Mouse (Mus musculus) monocyte, adult 5-6 weeks (primary cell): ENCODE data around the gene Ptprm. TPM values are rescaled to one million over a fixed set of nuclear protein-coding genes. Genes with fewer than 3 reads are reported as not detected.
"Not testable (repeated sequence)": the region's sequence is repeated elsewhere in the genome, so short reads cannot be mapped to it uniquely, and the experiment has no call there.

Experiments used
- ATAC-seq: fragments of 153-309, 156-312 bp; replicated peaks from 2 replicates; pipeline ENCODE4 v1.8.0; 2017; ENCODE audit warnings: mild to moderate bottlenecking; ENCODE audit not compliant: low TSS enrichment, insufficient number of reproducible peaks, severe bottlenecking, poor library complexity, low FRiP score
- total RNA-seq: library from RNA; stranded (forward); fragments of 200-1000, 200-491, 200-594 nt; gene quantifications from 3 replicates; pipeline ENCODE4 v1.2.3, GENCODE M21; 2017

The Ptprm gene
- total RNA-seq, 1 experiment from 2014 or later = not detected

DNA sequence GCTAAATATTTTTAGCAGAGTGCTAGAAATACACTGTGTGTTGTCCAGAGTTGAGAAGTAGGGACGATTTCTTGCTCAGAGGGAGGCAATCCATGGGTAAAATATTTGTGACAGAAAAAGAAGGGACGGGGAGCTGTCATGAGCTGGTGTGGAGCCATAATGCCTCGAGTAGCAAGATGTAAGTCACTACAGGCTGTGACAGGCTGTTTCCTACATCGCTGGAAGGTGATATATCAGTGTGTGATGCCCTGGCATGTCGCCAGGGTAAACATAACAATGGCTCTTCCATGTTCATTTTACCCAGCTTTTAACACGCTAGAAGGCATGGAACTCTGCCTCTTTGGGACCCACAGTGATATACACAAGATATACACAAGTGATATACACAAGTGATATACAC lies 476.7 kb downstream of the Ptprm start:
- no peak for ATAC-seq

DNA sequence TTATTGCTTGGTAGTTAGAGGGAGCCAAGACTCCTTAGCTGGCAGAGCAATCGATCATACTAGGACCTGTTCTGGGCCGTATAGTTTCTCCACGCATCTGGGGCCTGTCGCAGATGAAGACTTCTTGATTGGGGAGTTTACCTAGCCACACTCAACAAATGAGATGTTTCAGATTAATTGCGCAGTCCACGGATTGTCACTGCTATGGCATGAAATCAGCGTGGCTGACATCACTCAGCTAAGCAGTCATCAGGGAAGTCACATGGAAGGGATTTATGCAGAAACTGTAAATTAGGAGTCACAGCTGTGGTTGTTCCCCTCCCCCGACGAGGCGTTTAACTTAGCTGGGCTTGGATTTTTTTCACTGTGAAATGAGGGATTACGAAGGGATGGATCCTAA lies 479.4 kb downstream of the Ptprm start:
- ATAC-seq = no peak

DNA sequence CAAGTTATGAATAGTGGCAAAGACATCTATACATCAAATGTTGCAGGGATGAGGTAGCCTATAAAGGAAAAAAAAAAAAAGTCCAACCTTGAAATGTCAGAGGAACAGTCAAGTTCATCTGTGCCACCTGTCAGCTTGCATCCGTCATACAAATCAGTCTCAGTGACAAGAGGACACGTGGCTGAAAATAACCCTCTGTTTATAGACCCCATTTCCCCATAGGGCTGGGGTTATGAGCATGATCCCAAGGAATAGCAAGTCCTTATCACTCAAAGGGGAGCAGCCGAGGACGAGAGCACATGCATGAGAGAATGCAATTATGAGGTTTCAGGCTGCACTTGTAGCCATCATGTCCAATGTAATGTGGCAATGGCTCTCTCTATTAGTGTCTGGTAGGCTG lies 482.9 kb downstream of the Ptprm start:
- ATAC-seq = no peak

DNA sequence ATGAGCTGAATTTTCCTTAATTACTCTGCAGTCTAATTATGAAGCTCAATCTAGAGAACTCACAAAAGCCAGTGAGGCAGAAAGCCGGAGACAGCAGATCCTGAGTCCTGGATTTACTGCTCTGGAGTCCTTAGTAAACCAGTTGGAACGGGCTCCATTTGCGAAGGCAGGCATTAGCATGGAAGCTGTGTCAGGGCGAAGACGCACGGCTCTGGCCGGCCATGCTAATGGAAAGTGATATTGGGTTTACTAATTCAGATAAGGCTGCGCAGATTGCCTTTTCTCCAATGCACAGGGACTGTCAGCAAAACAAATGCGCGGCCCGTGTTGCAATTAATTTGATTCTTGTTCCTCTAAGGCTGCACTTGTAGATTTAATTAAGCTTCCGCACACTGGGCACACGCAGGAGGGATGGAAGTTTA lies 484.7 kb downstream of the Ptprm start:
- ATAC-seq = no peak

DNA sequence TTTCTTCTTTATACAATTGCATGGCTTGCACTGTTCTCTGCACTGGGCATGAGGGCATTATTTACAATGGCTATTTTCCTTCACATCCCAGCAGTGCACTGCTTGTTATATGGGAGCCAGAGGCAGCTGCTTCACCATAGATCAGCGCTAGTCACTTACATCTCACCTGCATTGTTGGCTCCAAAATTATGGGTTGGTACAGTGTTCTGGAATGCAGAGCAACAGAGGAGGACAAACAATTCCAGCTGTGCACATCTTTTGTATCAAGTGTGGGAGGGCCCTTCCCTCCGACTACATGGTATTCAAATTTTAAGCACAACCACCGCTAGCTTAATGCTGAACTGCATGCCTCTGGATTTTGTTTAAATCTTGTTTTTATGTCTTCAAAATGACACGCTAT lies 489.8 kb downstream of the Ptprm start:
- ATAC-seq = no peak

DNA sequence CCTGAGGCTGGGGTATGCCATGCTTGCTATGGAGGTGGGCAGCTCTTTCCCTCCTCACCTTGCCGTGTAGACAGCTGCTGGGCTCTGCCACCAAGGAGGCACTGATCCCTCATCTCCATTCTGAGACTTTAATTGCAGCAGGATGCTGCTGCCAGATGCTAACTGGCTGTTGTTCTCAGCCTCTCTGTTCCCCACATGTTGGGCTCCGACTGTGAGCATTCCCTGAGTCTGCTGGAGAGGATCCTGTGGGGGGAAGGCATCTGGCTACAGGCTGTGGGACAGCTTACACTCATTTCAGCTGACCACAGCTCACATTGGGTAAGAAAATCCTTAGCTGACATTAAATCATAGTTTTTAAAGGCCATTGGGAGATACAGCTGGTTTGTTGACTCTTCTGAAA lies 492.7 kb downstream of the Ptprm start:
- no peak for ATAC-seq

DNA sequence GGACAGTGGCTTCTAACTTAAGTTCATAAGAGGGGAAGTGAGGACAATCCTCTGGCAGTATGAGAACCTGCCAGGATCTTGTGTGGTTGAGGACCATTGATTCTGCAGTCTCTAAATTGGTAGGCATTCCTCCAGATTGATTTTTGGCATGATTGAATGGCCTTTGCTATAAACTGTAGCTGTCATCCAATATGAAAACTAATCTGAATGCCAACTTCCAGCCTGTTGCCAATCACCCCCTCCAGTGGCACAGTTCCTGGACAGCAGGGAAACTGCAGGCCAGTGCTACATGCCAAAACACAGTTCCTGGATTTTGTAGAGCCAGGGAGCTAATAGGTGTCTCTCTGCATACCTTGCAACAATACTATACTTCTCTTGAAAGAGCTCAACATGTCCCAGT lies 495.5 kb downstream of the Ptprm start:
- ATAC-seq = no peak

DNA sequence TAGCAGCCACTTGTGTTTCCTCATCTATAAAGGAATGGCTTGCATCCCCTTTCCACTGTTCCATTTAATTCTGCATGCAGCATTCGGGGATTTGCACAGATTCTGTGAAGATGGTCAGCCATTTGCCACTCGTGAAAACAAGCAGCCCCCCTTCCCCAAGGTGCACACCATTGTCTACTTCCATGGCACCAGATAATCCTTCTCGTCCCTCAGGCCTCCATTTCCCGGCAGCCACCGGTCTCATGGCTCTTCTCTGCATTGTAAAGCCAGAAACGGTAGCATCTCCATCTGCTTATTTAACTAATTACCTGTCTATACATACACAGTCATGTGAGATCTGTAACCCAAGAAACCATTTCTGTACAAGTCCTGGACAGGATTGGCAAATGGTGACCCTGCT lies 501.8 kb downstream of the Ptprm start:
- ATAC-seq = no peak

DNA sequence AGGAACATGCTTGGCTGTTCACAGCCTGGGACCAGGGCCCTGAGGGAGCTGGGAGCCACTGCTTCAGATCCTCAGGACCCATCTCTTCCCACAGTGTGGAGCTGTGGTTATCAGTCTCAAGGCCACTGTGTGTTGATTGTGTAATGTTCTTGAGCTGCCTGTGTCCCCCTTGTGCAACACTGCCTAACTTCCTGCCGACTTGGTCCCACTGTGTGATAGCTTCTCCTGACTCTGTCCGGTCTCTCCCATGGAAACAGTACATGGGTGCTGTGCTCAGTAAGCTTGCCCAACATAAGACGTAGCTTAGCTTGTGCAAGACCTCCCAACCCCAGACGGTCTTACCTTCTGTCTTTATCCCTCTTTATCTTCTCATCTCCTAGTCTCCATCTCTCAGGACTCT lies 507.2 kb downstream of the Ptprm start:
- ATAC-seq = not testable (repeated sequence)

DNA sequence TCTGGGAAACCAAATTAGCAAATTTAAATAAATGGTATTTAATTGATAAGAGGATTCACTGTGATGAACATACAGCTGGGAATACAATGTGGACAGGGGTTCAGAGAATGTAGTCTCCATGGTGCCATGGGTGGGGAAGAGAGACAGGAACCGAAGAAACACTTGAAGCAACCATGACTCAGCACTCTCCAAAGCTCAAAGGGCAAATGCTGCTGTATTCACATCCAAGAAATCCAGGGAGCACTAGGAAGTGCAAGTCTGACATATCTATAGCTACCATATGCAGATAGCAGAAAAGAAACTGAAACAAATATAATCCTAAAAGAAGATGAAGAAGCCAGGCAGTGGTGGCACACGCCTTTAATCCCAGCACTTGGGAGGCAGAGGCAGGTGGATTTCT lies 531.9 kb downstream of the Ptprm start:
- no peak for ATAC-seq

DNA sequence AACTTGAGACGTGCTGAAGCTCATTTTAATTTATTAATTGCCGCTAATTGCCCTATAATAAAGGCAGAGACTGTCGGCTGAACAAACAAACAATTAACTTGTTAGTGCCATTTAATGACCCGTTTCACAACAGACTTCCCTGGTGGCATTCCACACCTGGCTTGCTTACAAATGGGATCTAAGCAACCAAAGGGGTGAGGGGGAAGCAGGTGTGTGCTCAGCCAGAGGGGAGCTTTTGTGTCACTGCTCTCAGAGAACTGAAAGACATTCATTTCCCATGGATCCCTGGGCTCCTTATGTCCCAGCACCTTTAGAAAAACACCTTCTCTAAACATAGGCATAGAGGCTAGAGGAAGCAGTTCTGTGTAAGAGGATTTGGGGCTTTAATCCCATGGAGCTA lies 536.9 kb downstream of the Ptprm start:
- no peak for ATAC-seq

DNA sequence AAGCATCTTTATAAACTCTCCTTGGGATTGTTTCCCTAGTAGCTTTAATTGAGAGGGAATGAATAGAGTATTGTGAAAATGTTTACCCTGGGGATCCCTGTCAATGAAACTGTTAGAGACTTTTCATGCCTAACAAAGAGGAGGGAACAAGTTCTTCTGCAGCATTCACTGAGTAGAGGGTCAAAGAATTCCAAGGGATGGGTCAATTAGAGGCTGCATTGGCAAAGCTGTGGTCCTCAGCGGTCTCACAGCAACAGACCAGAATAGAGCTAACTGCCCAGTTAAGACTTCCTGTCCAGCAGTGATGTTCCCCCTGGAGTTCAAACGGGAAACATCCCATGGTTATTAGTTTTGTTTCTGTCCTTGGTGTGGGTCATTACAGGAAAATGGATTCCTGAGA lies 538.3 kb downstream of the Ptprm start:
- ATAC-seq = no peak

DNA sequence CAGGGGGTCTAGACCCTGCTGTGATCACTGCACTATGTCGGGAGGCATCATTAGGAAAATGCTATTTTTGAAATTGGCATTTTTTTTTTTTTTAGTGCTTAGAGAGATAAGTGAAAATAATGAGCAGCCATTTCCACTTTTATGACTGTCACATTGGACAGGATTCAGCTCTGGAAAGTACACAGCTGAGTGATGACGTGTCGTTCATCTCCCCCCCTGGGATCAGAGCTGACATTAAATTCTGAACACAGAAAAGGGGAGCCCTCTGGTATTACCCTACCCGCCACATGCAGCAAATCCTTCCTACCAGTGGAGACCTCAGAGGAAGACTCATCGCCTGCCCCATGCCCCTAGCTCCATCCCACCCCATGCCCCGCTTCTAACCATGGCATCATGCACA lies 540.5 kb downstream of the Ptprm start:
- ATAC-seq = no peak

DNA sequence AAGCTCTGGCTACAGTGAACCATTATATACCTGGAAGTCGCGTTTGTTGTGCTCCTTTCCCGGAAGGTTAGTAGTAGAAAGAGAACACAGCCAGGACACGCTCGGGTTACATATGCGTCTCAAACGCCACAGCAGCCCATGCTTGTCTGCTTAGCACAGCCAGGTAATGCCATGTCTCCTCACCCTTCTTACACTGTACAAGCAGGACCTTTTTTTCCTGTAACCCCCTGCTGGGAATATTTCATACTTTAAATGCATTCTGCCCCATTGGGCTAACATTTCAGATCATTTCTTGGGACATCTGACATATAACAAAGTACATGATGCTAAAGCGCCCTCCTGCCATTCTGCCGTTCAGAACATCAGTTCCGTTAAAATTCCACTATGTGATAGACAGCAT lies 540.9 kb downstream of the Ptprm start:
- no peak for ATAC-seq

DNA sequence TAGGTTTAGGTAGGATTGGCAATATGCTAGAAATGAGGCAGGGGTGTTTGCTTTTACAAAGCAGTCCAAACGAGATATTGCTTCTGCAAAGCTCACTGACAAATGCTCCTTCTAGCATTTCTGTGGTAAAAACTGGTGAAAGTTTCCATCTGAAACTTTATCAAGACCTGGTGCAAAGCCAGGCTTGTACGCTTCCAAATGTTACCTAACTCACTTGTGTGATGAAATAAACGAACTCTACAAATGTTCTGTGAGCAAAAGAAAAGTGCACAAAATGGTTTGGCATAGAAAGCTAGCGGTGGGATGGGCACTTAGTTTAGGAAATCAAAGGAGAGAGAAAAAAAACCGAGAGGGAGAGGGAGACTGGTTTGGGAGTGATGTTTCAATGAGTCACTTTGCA lies 544.5 kb downstream of the Ptprm start:
- ATAC-seq = no peak

DNA sequence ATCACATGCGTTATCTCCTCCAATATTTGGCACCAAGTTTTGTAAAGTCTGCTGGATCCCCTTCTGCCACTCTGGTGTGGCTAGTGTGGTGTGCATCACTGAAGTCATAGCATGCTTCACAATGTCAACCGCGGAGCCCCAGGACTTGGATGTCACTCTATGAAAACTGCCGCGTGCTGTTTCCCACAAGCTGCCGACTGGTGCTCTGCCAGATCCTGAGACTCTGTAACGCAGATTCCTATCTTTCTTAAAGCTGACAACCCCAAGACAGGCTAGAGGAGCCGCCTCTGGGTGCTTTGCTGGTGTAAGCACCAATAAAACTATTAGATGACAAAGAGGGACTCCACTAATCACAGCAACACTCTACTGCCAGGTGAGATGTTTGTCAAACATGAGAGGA lies 546.1 kb downstream of the Ptprm start:
- ATAC-seq = no peak

DNA sequence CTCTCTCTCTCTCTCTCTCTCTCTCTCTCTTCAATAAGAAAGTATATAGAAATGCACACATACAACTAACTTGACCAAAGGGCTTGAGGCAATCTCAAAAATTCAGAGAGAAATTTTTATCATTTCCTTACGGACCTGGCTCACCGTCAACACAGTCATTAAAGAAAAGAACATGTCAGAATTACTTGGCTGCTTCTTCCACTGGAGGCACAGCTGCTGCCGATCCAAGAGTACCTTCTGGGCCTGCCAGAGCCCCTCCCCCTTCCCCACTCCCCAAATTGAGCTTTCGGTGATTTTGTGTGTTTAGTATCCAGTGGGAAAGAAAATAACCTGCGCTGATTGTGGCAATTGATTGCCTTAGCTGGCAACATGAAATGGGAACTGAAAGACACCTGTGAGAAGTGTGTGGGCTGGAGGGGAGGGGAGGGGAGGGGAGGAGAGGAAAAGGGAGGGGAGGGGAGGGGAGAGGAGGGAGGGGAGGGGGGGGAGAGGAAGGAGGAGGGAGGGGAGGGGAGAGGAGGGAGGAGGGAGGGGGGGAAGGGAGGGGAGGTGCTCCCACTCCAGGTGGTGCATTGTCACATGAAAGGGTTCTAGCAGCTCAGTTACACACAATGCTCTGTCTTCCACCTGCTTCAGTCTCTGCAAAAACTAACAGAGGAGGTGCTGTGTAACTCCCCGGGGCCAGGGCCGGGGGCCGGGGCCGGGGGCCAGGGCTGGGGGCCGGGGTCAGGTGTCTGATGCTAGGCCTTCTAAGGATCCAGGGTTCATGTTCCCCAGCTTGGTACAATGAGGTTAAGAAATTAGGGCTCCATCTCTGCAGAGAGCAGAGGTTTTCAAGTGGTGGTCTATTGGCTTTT lies 552.2 kb downstream of the Ptprm start:
- ATAC-seq = no peak

DNA sequence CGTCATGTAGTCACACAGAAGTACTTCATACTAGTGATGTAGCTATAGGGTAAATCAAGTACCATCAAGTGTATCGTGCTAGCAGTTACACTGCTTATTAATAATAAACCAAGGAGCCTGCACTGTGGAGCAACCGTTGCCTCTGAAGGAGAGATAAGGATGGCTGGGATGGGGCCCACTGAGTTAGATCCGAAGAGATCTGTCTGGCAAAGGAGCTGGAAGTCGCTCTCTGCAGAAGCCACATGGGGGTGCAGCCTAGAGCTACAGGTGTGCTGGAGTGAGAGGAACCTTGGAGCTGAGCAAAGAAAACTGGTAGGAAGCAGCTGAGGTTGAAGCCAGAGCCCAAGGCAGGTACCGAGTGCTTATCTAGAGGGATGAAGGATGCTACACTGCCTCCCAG lies 554.0 kb downstream of the Ptprm start:
- no peak for ATAC-seq

DNA sequence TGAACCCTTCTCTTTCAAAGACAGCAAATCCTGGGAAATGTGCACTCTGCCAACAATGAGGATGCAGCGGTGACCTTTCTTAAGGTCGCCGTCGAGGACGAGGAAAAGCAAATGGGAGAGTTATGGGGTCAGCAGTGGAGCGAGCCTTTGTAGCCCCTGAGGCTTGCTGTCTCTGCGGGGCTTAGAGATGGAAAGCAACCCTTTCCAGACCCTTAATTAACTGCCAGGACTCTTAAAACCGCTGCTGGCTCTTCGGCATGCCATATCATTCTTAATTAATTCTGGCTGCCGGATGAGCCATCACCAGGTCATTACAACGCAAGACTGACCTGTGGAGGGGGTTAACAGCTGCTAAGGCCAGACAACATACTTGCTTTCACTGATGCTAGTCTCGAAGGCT lies 568.1 kb downstream of the Ptprm start:
- no peak for ATAC-seq

DNA sequence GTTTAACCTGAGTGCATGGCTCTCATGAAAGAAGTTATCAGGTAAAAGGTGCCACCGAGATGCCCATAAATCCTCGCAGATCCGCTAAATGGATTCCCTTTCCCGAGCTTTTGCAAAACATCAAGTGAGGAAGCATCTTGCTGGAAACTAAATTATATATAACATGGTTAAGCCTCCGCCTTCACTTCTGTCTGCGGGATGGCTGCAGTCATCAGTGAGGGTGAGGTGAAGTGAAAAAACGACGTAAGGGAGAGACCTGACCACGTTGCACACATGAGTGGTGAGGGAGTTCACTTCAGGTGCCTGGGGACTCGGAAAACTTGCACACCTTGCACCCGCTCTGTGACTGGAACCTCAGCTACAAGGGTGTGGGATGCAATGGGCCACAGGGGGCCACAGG lies 568.7 kb downstream of the Ptprm start:
- ATAC-seq = no peak

DNA sequence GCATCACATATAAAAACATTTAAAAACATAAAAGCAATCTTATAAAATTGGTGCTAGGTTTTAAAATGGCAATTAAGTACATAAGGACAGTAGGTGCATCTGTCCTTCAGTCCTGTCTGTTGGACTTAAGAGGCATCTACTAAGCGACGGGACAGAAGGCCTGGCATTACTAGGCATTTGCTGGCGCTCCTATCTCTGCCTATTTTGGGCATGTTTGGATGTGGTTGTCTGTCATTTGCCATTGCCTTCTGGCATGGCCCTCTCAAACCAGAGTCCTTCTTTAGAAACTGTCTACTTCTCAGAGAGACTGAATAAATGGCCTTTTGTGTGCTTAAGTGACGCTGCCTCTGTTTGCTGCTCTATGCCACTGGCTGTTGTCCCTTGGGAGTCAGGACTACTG lies 570.7 kb downstream of the Ptprm start:
- ATAC-seq = no peak
